ENCODE assay signal across 9 mouse cellular contexts in the genomic region with DNA sequence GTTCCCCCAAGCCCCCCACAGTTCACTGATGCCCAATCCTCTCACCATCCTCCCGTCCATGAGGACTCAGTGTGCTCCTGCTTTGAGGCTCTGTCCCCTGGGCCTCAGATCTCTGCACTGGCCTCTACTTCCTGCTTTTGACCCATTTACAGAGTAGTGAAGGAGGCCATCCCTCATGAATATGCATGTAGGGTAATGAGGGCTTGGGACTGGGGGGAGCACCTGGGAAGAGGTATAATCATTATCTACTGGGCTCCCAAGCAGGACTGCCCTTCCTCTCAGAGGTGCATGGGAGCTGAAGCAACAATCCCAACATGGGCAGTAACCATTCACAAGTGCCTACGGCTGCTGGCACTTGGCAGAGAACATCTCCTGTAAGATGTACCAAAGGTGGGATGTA. TPM values are rescaled to one million over a fixed set of nuclear protein-coding genes. Genes with fewer than 3 reads are reported as not detected.
DNase-seq lines count a peak whose midpoint lies in the region; ATAC-seq lines count a peak whose summit lies in the region.
"Had no signal": no experiment of that assay in that cellular context is flagged by ENCODE, and none has a peak within 500 bp of the region (broad histone marks: within the 10 kb centered on the region; RNA-seq: fewer than 3 reads in every experiment).

A gene (minus strand): TSS at position 101 of the 400 bp plus-strand sequence.

- no peak within 1 kb of the TSS for H3K27ac ChIP-seq in kidney, embryonic 15.5 days
- no peak within 1 kb of the TSS for H3K27ac ChIP-seq in embryonic facial prominence, embryonic 12.5 days
- no peak within 1 kb of the TSS for H3K27ac ChIP-seq in midbrain, embryonic 12.5 days (replicated peaks)
- H3K27ac ChIP-seq: macrophage had no signal

- peaks cover 64% of the 10 kb centered on the region for H3K27me3 ChIP-seq in kidney, embryonic 15.5 days
- H3K27me3 ChIP-seq in embryonic facial prominence, embryonic 12.5 days, result peaks cover 9% of the 10 kb centered on the region
- peaks cover 25% of the 10 kb centered on the region for H3K27me3 ChIP-seq in midbrain, embryonic 12.5 days

- peaks cover 17% of the 10 kb centered on the region for H3K4me1 ChIP-seq in kidney, embryonic 15.5 days
- H3K4me1 ChIP-seq in embryonic facial prominence, embryonic 12.5 days, result no peaks in the 10 kb centered on the region
- H3K4me1 ChIP-seq in midbrain, embryonic 12.5 days, result peaks cover 10% of the 10 kb centered on the region

- 67% methylated on average over 2 of the region's 2 CpGs for WGBS in kidney, embryonic 15.5 days
- 65% methylated on average over 2 of the region's 2 CpGs for WGBS in embryonic facial prominence, embryonic 12.5 days
- WGBS in midbrain, embryonic 12.5 days, result 70% methylated on average over 2 of the region's 2 CpGs

- H3K4me2 ChIP-seq in kidney, embryonic 15.5 days, result no peak within 1 kb of the TSS
- no peak within 1 kb of the TSS for H3K4me2 ChIP-seq in embryonic facial prominence, embryonic 12.5 days (replicated peaks)
- no peak within 1 kb of the TSS for H3K4me2 ChIP-seq in midbrain, embryonic 12.5 days (replicated peaks)

- no peak within 1 kb of the TSS for H3K4me3 ChIP-seq in kidney, embryonic 15.5 days (replicated peaks)
- no peak within 1 kb of the TSS for H3K4me3 ChIP-seq in embryonic facial prominence, embryonic 12.5 days
- H3K4me3 ChIP-seq in midbrain, embryonic 12.5 days, result no peak within 1 kb of the TSS

- no peak for DNase-seq in kidney, adult 9 months
- DNase-seq in gonadal fat pad, adult 2 months (ENCODE audit: low read depth), result no peak
- DNase-seq in cerebellum, adult 9-10 months, result no peak
- DNase-seq in thymus, adult 18-20 months, result no peak
- no peak for DNase-seq in cerebellum, postnatal 14 days

- H3K9me3 ChIP-seq in kidney, embryonic 15.5 days (replicated peaks), result no peaks in the 10 kb centered on the region
- H3K9me3 ChIP-seq in embryonic facial prominence, embryonic 12.5 days, result no peaks in the 10 kb centered on the region
- H3K9me3 ChIP-seq in midbrain, embryonic 12.5 days, result no peaks in the 10 kb centered on the region

- ATAC-seq in kidney, embryonic 15.5 days (replicated peaks; ENCODE audit: low FRiP score), result no peak
- no peak for ATAC-seq in embryonic facial prominence, embryonic 12.5 days (ENCODE audit: insufficient number of reproducible peaks, insufficient read depth, low FRiP score, low TSS enrichment)
- ATAC-seq in midbrain, embryonic 12.5 days (ENCODE audit: low FRiP score, low read depth), result no peak

- H3K36me3 ChIP-seq in kidney, embryonic 15.5 days, result no peaks in the 10 kb centered on the region
- H3K36me3 ChIP-seq in embryonic facial prominence, embryonic 12.5 days, result no peaks in the 10 kb centered on the region
- no peaks in the 10 kb centered on the region for H3K36me3 ChIP-seq in midbrain, embryonic 12.5 days

- no peak within 1 kb of the TSS for H3K9ac ChIP-seq in kidney, embryonic 15.5 days
- no peak within 1 kb of the TSS for H3K9ac ChIP-seq in embryonic facial prominence, embryonic 12.5 days
- no peak within 1 kb of the TSS for H3K9ac ChIP-seq in midbrain, embryonic 12.5 days (replicated peaks)

RNA-seq across cellular contexts. Expression of the gene that starts here (rescaled TPM):
- polyA plus RNA-seq in kidney, embryonic 15.5 days (2015; fragmentation: Nextera tagmentation; extraction: Ambion mirVana), result 43.8 and 48.8 TPM in 2 replicates
- 154 and 159 TPM in 2 replicates for polyA plus RNA-seq in embryonic facial prominence, embryonic 12.5 days (2016; fragmentation: Nextera tagmentation; extraction: Ambion mirVana)
- 134 and 172 TPM in 2 replicates for polyA plus RNA-seq in gonadal fat pad, adult 2 months (2012; rRNA removed)
- 62.3 and 66.3 TPM in 2 replicates for polyA plus RNA-seq in midbrain, embryonic 12.5 days (2016; fragmentation: Nextera tagmentation; extraction: Ambion mirVana)
- polyA plus RNA-seq: macrophage had no signal
